Mouse (Mus musculus) spleen, embryonic (tissue): ENCODE data around the gene Pola1.

ENCODE experiments used
- CTCF ChIA-PET: fragments of 350-600 bp; sonication (Branson Sonifier 250); formaldehyde crosslinking; loops from one replicate; lab custom pipeline; 2022; lab: Charles Lee

The Pola1 gene

DNA sequence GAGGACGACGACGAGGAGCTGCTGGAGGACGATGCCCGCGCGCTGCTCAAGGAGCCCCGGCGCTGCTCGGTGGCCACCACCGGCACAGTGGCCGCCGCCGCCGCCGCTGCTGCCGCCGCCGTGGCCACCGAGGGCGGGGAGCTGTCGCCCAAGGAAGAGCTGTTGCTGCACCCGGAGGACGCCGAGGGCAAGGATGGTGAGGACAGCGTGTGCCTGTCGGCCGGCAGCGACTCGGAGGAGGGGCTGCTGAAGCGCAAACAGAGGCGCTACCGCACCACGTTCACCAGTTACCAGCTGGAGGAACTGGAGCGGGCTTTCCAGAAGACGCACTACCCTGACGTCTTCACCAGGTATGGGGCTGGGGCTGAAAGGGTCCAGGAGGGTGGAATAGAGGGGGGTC, 342.9 kb downstream of the Pola1 start:
- CTCF ChIA-PET = no interaction called here

DNA sequence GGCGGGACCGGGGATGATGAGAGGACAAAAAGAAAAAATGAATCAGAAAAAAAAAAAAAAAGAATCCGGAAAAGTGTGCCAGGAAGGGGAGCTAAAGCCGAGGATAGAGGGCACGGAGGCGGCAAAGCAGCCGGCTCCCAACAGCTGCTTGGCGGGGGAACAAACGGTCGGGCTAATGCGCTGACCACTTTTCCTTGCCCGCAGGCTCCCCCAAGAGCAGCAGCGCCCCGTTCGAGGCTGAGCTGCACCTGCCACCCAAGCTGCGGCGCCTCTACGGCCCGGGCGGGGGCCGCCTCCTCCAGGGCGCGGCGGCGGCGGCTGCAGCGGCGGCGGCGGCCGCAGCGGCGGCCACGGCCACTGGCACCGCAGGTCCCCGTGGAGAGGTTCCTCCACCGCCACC, 343.6 kb downstream of the Pola1 start:
- CTCF ChIA-PET = no interaction called here

DNA sequence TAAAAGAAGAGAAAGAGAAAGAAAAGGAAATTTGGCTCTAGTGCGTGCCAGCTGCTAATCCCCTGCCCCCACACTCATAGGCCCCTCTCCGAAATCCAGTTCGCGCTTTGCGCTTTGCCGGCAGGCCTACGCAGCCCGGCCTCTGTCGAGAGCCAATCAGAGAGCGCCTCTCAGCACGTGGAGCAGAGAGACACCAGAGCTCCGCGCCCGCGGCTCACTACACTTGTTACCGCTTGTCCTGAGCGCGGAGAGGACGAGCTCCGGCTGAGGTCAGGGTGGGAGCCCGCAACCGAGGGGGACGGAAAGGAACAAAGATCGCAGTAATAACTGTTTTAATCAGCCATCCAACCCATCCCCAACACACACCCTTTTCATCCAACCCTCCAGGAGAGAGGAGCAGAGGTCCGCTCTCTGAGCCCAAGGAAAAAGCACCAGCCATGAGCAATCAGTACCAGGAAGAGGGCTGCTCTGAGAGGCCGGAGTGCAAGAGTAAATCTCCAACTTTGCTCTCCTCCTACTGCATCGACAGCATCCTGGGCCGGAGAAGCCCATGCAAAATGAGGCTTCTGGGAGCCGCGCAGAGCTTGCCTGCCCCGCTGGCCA, 345.6 kb downstream of the Pola1 start, which contains the start of gene Arx:
TSS of gene Arx (plus strand) at position 155 of the 603 bp plus-strand sequence.
- CTCF ChIA-PET = no interaction called here

DNA sequence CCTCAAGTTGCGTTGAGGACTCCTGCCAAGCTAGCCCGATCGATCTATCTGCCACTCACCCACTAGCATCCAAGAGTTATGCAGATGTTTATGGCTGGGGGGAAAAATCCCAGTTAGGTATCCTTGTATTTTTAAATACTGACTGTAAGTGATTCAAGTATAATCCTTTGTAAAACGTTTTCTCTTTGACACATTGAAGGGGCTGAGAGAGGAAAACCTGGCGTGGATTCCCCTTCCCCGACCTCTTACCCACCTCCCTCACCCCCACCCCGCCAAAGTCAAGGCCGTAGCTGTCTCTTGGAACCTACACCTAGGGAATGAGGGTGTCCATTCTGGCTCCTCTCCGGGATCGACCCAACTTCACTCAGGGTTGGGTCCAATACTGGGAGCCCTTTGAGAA, 346.9 kb downstream of the Pola1 start:
- CTCF ChIA-PET = interaction anchor here (0.6 kb wide), 1 partner anchor 486 kb away, joined by 3 read pairs; no protein-coding TSS in a partner anchor

DNA sequence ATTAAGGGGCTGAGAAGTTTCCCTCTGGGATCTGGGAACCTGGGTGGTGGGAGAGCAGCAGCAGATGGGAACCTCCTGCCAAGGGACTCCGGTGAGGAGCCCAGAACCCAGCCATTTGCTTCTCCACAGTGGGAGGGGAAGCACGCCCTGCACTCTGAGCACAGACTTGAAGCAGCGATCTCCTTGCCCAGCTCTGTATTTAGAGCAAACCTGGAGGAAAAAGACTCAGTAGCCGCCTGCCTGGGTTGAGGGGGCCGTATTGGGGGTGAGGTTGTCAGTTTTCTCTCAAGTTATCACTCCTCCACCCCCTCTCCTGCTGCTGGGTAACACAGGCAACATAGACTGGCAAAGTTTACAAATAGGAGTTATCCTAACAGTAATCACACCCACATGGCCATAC, 350.2 kb downstream of the Pola1 start:
- CTCF ChIA-PET = no interaction called here

DNA sequence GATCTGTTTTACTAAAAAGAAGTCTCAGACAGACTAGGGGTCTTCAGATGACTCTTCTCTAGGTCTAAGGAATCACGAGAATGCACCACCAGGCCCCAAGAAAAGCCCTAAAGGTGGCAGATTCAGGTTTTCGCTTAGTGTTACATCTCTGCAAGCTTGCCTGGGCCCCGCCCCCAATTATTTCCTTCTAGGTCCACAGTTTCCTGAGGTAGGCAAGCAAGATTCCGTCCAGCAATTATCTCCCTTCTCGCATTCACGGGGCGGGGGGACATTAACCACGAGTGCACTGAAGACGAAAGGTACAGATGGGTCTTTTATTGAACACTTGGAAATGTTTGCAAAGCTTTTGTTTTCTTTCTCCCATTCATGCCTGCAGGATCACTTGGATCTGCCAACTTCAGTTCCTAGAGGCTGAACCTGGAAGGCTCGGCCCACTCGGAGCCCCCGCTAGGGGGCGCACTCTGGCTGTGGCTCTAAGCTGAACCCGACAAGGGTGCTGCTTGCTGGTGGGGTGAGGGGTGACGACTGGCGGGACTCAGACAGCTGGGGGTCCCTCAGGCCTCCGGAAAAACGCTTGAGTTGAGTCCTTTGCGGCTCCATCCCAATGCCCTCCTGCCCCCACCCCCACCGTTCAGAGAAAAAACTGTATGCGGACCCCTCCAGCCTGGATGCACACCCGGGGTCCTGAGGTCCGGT, 350.8 kb downstream of the Pola1 start:
- CTCF ChIA-PET = no interaction called here

DNA sequence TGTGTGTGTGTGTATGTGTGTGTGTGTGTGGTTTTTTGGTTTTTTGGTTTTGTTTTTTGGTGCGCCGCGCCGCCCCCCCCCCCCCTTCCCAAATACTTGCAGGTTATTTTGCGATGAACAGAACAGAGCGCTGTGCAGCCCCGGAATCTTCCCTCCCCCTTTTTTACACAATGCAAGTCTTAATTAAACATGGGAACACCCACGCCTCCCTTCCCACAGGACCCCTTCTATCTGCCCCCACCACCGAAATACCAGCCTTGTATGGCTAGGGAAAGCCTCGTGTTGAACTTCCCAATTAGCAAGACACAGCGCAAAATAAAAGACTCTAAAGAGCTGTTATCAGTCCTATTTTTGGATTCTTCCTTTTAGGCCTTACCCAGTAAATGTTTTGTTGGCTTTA, 352.0 kb downstream of the Pola1 start:
- CTCF ChIA-PET = no interaction called here

DNA sequence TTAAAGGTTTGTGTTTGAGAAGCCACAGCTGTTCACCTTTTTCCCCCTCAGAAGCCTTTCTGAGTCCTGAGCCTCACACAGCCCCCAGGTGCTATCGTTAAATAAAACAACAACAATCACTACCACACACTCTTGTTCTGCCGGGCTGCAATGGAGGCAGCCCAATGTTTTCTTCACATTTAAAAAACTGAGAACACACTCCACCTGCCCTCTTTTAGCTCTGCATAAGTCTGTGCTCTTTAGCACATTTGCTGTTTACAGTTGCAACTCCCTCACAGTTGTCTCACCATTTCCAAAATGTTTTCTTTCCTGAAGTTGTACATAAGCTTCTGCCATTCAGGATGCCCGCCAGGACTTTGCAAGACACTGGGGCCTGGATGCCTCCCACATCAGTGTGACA, 356.3 kb downstream of the Pola1 start:
- CTCF ChIA-PET = no interaction called here
